Mouse (Mus musculus) ES-E14 (cell line): ENCODE results near the gene Hacd2. TPM values are rescaled to one million over a fixed set of nuclear protein-coding genes. Genes with fewer than 3 reads are reported as not detected.
A peak's percentile ranks its signal among the peaks of the same experiment; 100 is the strongest.

Experiments used
- DNase-seq: peaks from one replicate; pipeline ENCODE4 v3.0.0-alpha.2; 2013; ENCODE audit warnings: low read depth, low spot score
- H3K27ac ChIP-seq: 2 replicates; pipeline ENCODE4 v1.5.1; 2012; ENCODE audit warnings: low read depth, mild to moderate bottlenecking, low read length, moderate library complexity, mixed read lengths; ENCODE audit not compliant: poor library complexity, insufficient read depth, severe bottlenecking
- H3K36me3 ChIP-seq: 2 replicates; pipeline ENCODE4 v1.6.1; 2012; ENCODE audit warnings: mild to moderate bottlenecking, low read length, moderate library complexity, mixed read lengths; ENCODE audit not compliant: control insufficient read depth, poor library complexity, insufficient read depth, severe bottlenecking
- H3K4me1 ChIP-seq, 2 experiments: fragments of 150-350 bp in 1 of 2; sonication (generic) in 1 of 2; 2 replicates each; pipeline ENCODE4 v1.6.1; 2012; ENCODE audit warnings: low read length in 2 of 2, mild to moderate bottlenecking in 1 of 2, mixed read lengths in 1 of 2; ENCODE audit not compliant: control insufficient read depth in 2 of 2, insufficient read depth in 2 of 2, poor library complexity in 1 of 2
- H3K4me3 ChIP-seq, 2 experiments: fragments of 150-350 bp in 1 of 2; sonication (generic) in 1 of 2; 2 replicates each; pipeline ENCODE4 v1.5.1; 2012; ENCODE audit warnings: low read length in 2 of 2, low read depth in 1 of 2, mild to moderate bottlenecking in 1 of 2, mixed read lengths in 1 of 2; ENCODE audit not compliant: insufficient read depth in 1 of 2, poor library complexity in 1 of 2, severe bottlenecking in 1 of 2
- H3K9ac ChIP-seq: 2 replicates; pipeline ENCODE4 v1.6.1; 2012; ENCODE audit warnings: low read depth, mild to moderate bottlenecking, low read length, mixed read lengths; ENCODE audit not compliant: poor library complexity, insufficient read depth, severe bottlenecking
- H3K9me3 ChIP-seq: fragments of 150-350 bp; sonication (generic); 2 replicates; pipeline ENCODE4 v1.6.1; 2012; ENCODE audit warnings: low read depth, mild to moderate bottlenecking, low read length; ENCODE audit not compliant: control insufficient read depth, insufficient read depth
- CHD2 ChIP-seq: IDR thresholded peaks from 2 replicates; pipeline ENCODE4 v1.6.1; 2014; ENCODE audit warnings: mild to moderate bottlenecking, low read depth, low read length, inconsistent platforms
- HCFC1 ChIP-seq: IDR thresholded peaks from 2 replicates; pipeline ENCODE4 v1.6.1; 2012; ENCODE audit warnings: low read length, inconsistent platforms, borderline replicate concordance; ENCODE audit not compliant: insufficient read depth
- MAFK ChIP-seq: IDR thresholded peaks from 2 replicates; pipeline ENCODE4 v1.6.1; 2014; ENCODE audit warnings: mild to moderate bottlenecking, low read depth, low read length, inconsistent platforms; ENCODE audit not compliant: insufficient read depth
- ZC3H11A ChIP-seq: IDR thresholded peaks from 2 replicates; pipeline ENCODE4 v1.6.1; 2012; ENCODE audit warnings: low read depth, mild to moderate bottlenecking, inconsistent platforms, low read length, borderline replicate concordance
- ZNF384 ChIP-seq: IDR thresholded peaks from 2 replicates; pipeline ENCODE4 v1.6.1; 2012; ENCODE audit warnings: low read depth, low read length, inconsistent platforms
- in situ Hi-C, 2 experiments: fragments of 600-800 bp; cut with MboI; formaldehyde crosslinking; loops; one replicate each; pipeline ENCODE4 v1.15.1; 2025; ENCODE audit warnings: low sequenced_read_pairs in 2 of 2, inconsistent platforms in 1 of 2; ENCODE audit not compliant: unreplicated experiment in 2 of 2
- total RNA-seq: library from RNA; depleted of rRNA; stranded (reverse); fragments of 300-350 nt; gene quantifications from 2 replicates; pipeline ENCODE4 v1.2.3, GENCODE M21; 2012

The Hacd2 gene
- total RNA-seq, 1 experiment: 98.8 TPM

- TF ChIP-seq CHD2 (no peak), MAFK (no peak), ZNF384 (no peak), HCFC1 (no peak), ZC3H11A (no peak)
- no peak for DNase-seq
- Histone ChIP-seq H3K4me1 (peaks cover 3 to 9% of the 10 kb centered on the region in 2 experiments; a peak in 2 of 4 replicates), H3K36me3 (no peaks in the 10 kb centered on the region), H3K4me3 (no peak overlapping the region), H3K9ac (no peak overlapping the region), H3K9me3 (no peaks in the 10 kb centered on the region), H3K27ac (no peak overlapping the region)
- in situ Hi-C loops: no loop called here
These were observed 13.8 kb upstream of the Hacd2 start for GRCm38 (mm10) chr16:35008447-35008846.

GRCm38 (mm10) chr16:35013501-35013900 lies 8.7 kb upstream of the Hacd2 start:
- no peak for TF ChIP-seq HCFC1
- no peak for TF ChIP-seq MAFK
- TF ChIP-seq CHD2: no peak
- TF ChIP-seq ZC3H11A: no peak
- no peak for TF ChIP-seq ZNF384
- no peaks in the 10 kb centered on the region for H3K9me3 ChIP-seq
- peak overlapping the region; percentile 82; the same call in 1 of the 2 replicates for H3K9ac ChIP-seq
- peak overlapping the region; percentile 61; the same call in 1 of the 2 replicates for H3K27ac ChIP-seq
- peaks cover 0 to 4% of the 10 kb centered on the region in 2 experiments; a peak in 1 of 4 replicates for H3K4me1 ChIP-seq
- H3K36me3 ChIP-seq: no peaks in the 10 kb centered on the region
- in situ Hi-C loops: no loop called here
- no peak for DNase-seq
- peak overlapping the region; percentile 72 to 88 for H3K4me3 ChIP-seq

- Histone ChIP-seq H3K36me3 (no peaks in the 10 kb centered on the region), H3K9ac (no peak overlapping the region), H3K4me1 (peaks cover 0 to 7% of the 10 kb centered on the region in 2 experiments; a peak in 2 of 4 replicates), H3K9me3 (no peaks in the 10 kb centered on the region), H3K27ac (peak overlapping the region; percentile 82), H3K4me3 (no peak overlapping the region)
- DNase-seq: no peak
- in situ Hi-C loops: no loop called here
- TF ChIP-seq CHD2 (no peak), MAFK (no peak), ZNF384 (no peak), HCFC1 (no peak), ZC3H11A (no peak)
These were observed 5.7 kb upstream of the Hacd2 start for GRCm38 (mm10) chr16:35016491-35016890.

- H3K36me3 ChIP-seq: no peaks in the 10 kb centered on the region
- no peaks in the 10 kb centered on the region for H3K9me3 ChIP-seq
- TF ChIP-seq MAFK: no peak
- TF ChIP-seq ZNF384: no peak
- no peak for TF ChIP-seq ZC3H11A
- TF ChIP-seq HCFC1: no peak
- TF ChIP-seq CHD2: no peak
- no peak overlapping the region for H3K9ac ChIP-seq
- peaks cover 0 to 8% of the 10 kb centered on the region in 2 experiments; a peak in 2 of 4 replicates for H3K4me1 ChIP-seq
- DNase-seq: no peak
- H3K4me3 ChIP-seq: no peak overlapping the region
- in situ Hi-C loops: no loop called here
- H3K27ac ChIP-seq: no peak overlapping the region
These were observed 3.7 kb upstream of the Hacd2 start for GRCm38 (mm10) chr16:35018470-35018974.

GRCm38 (mm10) chr16:35021903-35022241 lies 356 bp upstream of the Hacd2 start:
- H3K4me1 ChIP-seq: peaks cover 0 to 9% of the 10 kb centered on the region in 2 experiments; a peak in 2 of 4 replicates
- H3K36me3 ChIP-seq: peaks cover 7% of the 10 kb centered on the region
- in situ Hi-C loops: no loop called here
- no peak for DNase-seq
- peak overlapping the region; percentile 72 to 75 for H3K4me3 ChIP-seq
- peak overlapping the region; percentile 79 for H3K9ac ChIP-seq
- TF ChIP-seq HCFC1 (no peak), CHD2 (no peak), ZNF384 (no peak), ZC3H11A (no peak), MAFK (no peak)
- no peak overlapping the region for H3K27ac ChIP-seq
- H3K9me3 ChIP-seq: no peaks in the 10 kb centered on the region
